Mouse (Mus musculus) intestine, embryonic 16.5 days (tissue): ENCODE measurements around the gene Gtf2e1. TPM values are rescaled to one million over a fixed set of nuclear protein-coding genes. Genes with fewer than 3 reads are reported as not detected.

Experiments
- ATAC-seq: fragments of 200-750 bp; cut with Nextera tagmentation; 2 replicates; pipeline ENCODE4 v1.8.0; 2017; ENCODE audit warnings: moderate TSS enrichment, moderate library complexity
- H3K27ac ChIP-seq: fragments of 300-500 bp; sonication (generic); 2 replicates; pipeline ENCODE4 v1.5.1; 2014; ENCODE audit warnings: mild to moderate bottlenecking, low read length
- H3K27me3 ChIP-seq: fragments of 300-500 bp; sonication (generic); replicated peaks from 2 replicates; pipeline ENCODE4 v1.6.1; 2014; ENCODE audit warnings: low read length, control low read depth, mixed read lengths; ENCODE audit not compliant: control insufficient read depth, insufficient read depth
- H3K36me3 ChIP-seq: fragments of 300-500 bp; sonication (generic); 2 replicates; pipeline ENCODE4 v1.6.1; 2014; ENCODE audit warnings: low read length, control low read depth; ENCODE audit not compliant: control insufficient read depth, insufficient read depth
- H3K4me1 ChIP-seq: fragments of 300-500 bp; sonication (generic); 2 replicates; pipeline ENCODE4 v1.6.1; 2014; ENCODE audit warnings: low read length, control low read depth, mixed read lengths; ENCODE audit not compliant: control insufficient read depth, insufficient read depth
- H3K4me2 ChIP-seq: fragments of 300-500 bp; sonication (generic); 2 replicates; pipeline ENCODE4 v1.6.1; 2014; ENCODE audit warnings: low read depth, low read length, control low read depth
- H3K4me3 ChIP-seq: fragments of 300-500 bp; sonication (generic); 2 replicates; pipeline ENCODE4 v1.5.1; 2014; ENCODE audit warnings: mild to moderate bottlenecking, low read length
- H3K9ac ChIP-seq: fragments of 300-500 bp; sonication (generic); 2 replicates; pipeline ENCODE4 v1.6.1; 2014; ENCODE audit warnings: low read depth, low read length
- H3K9me3 ChIP-seq: fragments of 300-500 bp; sonication (generic); 2 replicates; pipeline ENCODE4 v1.6.1; 2016; ENCODE audit warnings: low read length, control low read depth; ENCODE audit not compliant: control insufficient read depth
- WGBS: fragments of 180-500 bp; shearing (Covaris S2); extraction: QIAGEN DNeasy Blood & Tissue Kit; methylation state at CpG from one replicate; pipeline ENCODE4 v1.1.7; 2014; 5-methylcytosine and 5-hydroxymethylcytosine counted together
- polyA plus RNA-seq: library from polyadenylated mRNA; unstranded; fragments of >200 nt; fragmentation: Nextera tagmentation; extraction: Ambion mirVana; gene quantifications from 2 replicates; pipeline ENCODE4 v1.2.1, GENCODE M21; 2015

Gene Gtf2e1
- polyA plus RNA-seq, 1 experiment from 2014 or later = 16.4 TPM

DNA sequence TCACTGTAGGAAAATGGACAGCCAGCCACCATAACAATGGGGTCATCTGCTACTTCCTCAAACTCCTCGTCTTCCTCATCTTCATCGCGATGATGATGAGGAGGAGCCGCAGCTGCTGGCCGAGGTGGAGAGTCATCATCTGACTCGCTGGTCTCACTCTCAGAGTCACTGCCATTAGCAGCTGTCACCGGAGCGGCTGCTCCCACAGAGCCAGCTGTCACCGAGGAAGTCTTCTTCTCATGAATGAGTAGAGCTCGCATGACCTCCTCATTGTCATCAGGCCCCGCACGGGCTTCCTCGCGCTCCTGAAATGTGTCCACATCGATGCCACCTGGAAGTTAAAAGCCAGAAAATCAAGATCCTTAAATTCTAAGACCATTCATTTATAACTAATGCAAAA lies 28.1 kb downstream of the Gtf2e1 start:
- H3K9me3 ChIP-seq = no peaks in the 10 kb centered on the region
- H3K9ac ChIP-seq = no peak overlapping the region
- no peak overlapping the region for H3K27ac ChIP-seq
- no peak for ATAC-seq
- no peak overlapping the region for H3K4me2 ChIP-seq
- WGBS = 90% methylated on average over 15 of the region's 15 CpGs
- peaks cover 8% of the 10 kb centered on the region; the same call in 1 of the 2 replicates for H3K36me3 ChIP-seq
- no peaks in the 10 kb centered on the region for H3K4me1 ChIP-seq
- H3K4me3 ChIP-seq = no peak overlapping the region
- H3K27me3 ChIP-seq = no peaks in the 10 kb centered on the region

DNA sequence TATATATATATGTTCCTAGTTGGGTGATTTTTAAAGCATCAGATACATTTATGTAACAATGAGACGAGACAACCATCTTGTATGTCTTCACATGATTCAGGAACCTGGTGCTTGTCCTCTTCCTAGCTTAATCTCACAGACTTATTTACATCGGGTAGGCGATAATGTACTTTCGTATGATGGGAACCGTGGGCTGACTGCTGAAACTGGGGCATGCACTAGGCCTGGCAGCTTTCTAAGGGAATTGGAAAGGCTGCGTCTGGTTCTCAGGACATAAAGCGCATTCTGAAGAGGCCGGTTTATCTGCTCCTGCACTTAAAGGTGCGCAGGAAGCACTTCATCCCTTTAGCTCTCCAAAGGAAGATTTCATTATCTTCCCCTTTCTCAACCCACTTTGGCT lies 32.8 kb downstream of the Gtf2e1 start:
- H3K27ac ChIP-seq = no peak overlapping the region
- no peak overlapping the region for H3K4me2 ChIP-seq
- no peaks in the 10 kb centered on the region for H3K9me3 ChIP-seq
- H3K4me1 ChIP-seq = no peaks in the 10 kb centered on the region
- H3K9ac ChIP-seq = no peak overlapping the region
- no peak overlapping the region for H3K4me3 ChIP-seq
- H3K27me3 ChIP-seq = no peaks in the 10 kb centered on the region
- ATAC-seq = no peak
- WGBS = 75% methylated on average over 9 of the region's 9 CpGs
- peaks cover 8% of the 10 kb centered on the region; the same call in 1 of the 2 replicates for H3K36me3 ChIP-seq

DNA sequence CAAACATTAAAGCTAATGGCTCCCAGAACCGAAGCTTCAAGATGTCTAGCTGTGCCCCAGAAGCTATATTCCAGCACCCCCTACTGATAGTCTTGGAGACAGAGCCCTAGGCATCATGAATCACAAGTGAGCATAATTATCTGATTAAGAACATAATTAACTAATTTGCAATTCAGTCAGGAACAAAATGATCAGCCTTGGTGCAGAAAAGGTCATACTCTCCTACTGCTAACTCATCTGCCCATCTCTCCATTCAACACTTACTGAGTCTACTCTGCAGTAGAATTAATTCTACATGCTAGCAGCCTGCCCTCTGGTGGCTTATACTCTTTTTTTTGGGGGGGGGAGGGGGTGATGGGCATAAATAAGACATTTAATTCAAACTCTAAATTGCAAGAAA lies 35.1 kb downstream of the Gtf2e1 start:
- WGBS = 36% methylated on average over 1 of the region's 1 CpGs
- Histone ChIP-seq H3K4me3 (no peak overlapping the region), H3K4me2 (no peak overlapping the region), H3K27me3 (no peaks in the 10 kb centered on the region), H3K27ac (no peak overlapping the region), H3K9ac (no peak overlapping the region), H3K9me3 (no peaks in the 10 kb centered on the region), H3K4me1 (no peaks in the 10 kb centered on the region), H3K36me3 (no peaks in the 10 kb centered on the region)
- ATAC-seq = no peak

DNA sequence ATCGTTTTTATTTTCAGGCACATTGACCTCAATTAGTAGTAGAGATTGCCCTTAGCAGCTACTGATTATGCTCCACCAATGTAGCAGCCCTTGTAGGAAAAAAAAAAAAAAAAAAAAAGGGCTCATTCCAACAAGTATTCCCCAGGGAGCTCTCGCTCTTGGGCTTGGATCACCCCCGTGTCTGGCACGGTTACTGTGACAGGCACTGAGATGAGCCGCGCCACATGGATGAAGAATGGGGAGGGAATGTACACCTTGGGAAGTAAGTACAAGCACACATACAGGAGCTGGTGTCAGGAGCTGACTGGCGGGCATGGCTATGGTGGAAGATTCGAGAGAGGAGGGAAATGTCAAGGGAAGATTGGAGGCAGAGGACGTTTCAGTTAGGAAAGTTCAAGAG lies 41.0 kb downstream of the Gtf2e1 start:
- Histone ChIP-seq H3K4me1 (no peaks in the 10 kb centered on the region), H3K4me2 (no peak overlapping the region), H3K27me3 (no peaks in the 10 kb centered on the region), H3K9ac (no peak overlapping the region), H3K27ac (no peak overlapping the region), H3K36me3 (no peaks in the 10 kb centered on the region), H3K9me3 (no peaks in the 10 kb centered on the region), H3K4me3 (no peak overlapping the region)
- no peak for ATAC-seq
- 79% methylated on average over 9 of the region's 9 CpGs for WGBS

DNA sequence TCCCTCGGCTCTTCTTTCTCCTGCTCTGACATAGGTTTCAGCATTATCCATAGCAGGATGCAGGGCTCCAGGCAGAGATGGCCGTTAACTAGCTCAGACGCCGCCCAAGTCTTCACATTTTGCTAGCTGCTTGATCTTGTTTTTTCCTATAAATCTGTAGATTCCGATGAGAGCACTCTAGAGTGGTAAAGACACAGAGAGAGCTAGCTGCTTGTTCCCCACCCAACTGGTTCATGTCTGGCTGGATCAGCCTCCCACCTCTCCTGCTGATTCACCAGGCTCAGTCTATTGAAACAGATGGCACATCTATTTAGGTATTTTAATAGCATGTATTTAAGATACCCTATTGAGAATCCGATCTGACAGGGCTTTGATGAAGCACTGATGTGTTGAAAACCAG lies 44.6 kb downstream of the Gtf2e1 start:
- Histone ChIP-seq H3K4me1 (no peaks in the 10 kb centered on the region), H3K36me3 (no peaks in the 10 kb centered on the region), H3K4me2 (no peak overlapping the region), H3K27me3 (no peaks in the 10 kb centered on the region), H3K4me3 (no peak overlapping the region), H3K9ac (no peak overlapping the region), H3K9me3 (no peaks in the 10 kb centered on the region), H3K27ac (no peak overlapping the region)
- no peak for ATAC-seq
- 78% methylated on average over 6 of the region's 6 CpGs for WGBS

DNA sequence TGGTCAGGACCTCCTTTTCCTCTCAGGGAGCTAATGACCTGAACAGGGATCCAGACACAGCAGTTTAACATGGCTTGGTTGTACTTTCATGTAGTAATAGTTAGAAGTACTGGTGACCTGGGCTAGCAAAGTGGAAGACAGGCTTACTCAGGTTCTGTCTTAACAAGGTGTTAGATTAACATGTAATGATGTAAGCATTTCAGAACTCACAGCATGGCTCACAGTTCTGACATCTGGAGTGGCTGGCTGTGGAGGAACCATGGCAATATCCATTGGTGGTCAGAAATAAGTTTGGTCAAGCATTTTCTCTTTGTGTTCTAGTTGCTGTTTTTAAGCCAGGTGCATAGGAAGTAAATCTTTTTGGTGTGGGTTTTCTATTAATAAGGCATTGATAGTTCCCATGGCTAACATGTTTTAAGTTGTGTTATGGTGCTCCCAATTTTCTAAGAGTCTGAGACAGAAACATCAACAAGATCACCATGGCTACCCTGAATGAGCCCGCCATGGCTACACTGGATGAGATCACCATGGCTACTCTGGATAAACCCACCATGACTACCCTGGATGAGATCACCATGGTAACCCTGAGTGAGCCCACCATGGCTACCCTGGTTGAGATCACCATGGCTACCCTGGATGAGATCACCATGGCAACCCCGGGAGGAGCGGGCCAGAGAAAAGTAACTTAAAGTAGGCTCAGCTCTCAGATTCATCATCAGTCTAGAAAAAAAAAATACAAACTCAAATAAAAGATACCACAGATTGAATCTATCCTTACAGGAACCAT lies 52.6 kb downstream of the Gtf2e1 start:
- no peaks in the 10 kb centered on the region for H3K36me3 ChIP-seq

DNA sequence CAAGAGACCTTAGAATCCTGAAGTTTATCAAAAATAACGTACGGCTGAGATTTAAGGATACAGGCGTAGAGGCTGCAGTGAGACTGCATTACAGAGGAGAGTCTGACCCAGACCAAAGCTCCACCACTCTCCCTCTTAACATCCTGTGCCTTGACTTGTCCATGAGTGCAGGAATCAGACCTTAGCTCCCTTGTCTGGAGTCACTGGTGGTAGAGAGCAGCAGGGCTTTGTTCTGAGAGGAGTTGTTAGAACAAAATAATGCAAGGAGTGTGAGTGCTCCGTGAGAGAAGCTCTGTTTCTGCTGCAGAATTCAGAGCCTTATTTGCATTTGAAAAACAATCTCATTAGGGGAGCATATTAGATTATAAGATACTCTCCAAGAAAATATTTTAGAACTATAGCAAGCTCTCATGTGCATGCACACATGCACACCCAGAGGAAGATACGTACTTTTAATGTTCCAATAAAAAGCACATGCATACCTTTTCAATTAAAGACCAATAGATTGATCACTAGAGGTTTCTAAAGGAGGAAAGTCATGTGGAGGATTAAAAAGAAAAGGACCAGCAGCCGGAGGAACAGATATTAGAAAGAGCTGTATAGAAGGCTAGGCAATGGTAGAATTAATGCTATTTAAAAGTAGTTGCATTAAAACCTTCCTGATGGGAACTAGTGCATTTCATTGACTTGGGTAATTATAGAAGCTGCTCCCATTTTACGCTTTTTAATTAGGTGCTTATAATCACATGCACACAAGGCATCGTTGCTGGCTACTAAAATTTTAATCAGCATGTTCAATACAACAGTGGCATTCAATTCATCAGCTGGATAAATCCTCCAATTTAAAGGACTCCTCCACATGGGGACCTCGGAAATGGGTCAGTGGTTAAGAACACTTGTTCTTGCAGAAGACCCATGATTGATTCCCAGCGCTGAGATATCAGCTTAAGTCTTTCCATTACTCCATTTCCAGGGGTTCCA lies 61.0 kb downstream of the Gtf2e1 start:
- 78% methylated on average over 10 of the region's 10 CpGs for WGBS
- Histone ChIP-seq H3K9me3 (no peaks in the 10 kb centered on the region), H3K4me3 (no peak overlapping the region), H3K36me3 (no peaks in the 10 kb centered on the region), H3K27ac (no peak overlapping the region), H3K4me2 (no peak overlapping the region), H3K4me1 (no peaks in the 10 kb centered on the region), H3K27me3 (no peaks in the 10 kb centered on the region), H3K9ac (no peak overlapping the region)
- no peak for ATAC-seq

More for the DNA sequence above, 52.6 kb downstream of the Gtf2e1 start:
- WGBS = 67% methylated on average over 3 of the region's 3 CpGs
- Histone ChIP-seq H3K9ac (no peak overlapping the region), H3K27me3 (no peaks in the 10 kb centered on the region), H3K9me3 (no peaks in the 10 kb centered on the region), H3K4me2 (no peak overlapping the region), H3K4me3 (no peak overlapping the region), H3K27ac (no peak overlapping the region), H3K4me1 (no peaks in the 10 kb centered on the region)
- no peak for ATAC-seq

DNA sequence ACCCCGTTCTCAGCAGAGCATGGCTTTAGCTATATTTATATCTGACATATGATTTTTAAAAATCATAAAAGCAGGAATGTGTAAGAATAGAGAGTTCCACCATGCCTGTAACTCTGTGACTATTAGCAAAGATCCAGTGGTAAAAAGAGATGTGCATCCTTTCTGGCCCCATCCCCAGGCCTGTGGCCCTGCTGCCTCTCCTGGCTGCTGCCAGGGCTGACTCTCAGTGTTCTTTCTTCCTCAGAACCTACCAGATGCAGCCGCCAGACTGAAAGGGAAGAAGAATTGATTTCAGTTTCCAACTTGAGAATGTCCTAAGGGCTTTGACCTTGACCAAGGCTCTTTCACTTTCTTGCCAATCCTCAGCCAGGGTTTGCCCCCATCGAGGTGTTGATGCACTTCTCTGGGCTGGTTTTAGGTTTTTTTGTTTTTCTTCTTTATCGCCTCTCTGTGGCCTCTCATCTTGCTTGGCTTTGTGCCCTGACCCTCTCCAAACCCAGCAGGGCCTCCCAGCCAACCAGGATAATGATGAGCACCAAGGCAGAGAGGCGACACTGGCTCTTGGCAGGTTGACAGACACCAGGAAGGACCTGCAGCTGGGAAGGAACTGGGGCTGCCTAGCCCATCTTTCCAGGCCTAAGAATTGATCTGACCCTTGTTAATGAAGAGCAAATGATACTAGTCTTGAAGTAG lies 66.8 kb downstream of the Gtf2e1 start:
- H3K4me1 ChIP-seq = no peaks in the 10 kb centered on the region
- no peak overlapping the region for H3K9ac ChIP-seq
- no peaks in the 10 kb centered on the region for H3K36me3 ChIP-seq
- H3K9me3 ChIP-seq = no peaks in the 10 kb centered on the region
- no peak for ATAC-seq
- no peaks in the 10 kb centered on the region for H3K27me3 ChIP-seq
- WGBS = 48% methylated on average over 5 of the region's 5 CpGs
- no peak overlapping the region for H3K4me3 ChIP-seq
- no peak overlapping the region for H3K4me2 ChIP-seq
- no peak overlapping the region for H3K27ac ChIP-seq

DNA sequence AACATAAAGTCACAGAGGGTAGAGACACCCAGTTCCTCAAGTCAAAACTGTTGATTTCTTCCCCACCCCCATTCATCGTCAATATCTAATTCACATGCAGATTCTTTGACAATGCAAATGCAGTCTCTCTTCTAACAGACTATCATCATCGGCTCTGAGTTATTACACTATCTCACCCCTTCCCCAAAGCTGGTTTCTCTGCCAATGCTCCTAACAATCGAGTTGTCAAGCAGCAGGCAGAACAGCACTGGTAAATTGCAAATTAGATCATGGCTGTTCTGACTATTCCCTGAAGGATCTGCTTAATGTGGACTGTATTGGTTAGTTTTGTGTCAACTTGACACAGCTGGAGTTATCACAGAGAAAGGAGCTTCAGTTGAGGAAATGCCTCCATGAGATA lies 70.0 kb downstream of the Gtf2e1 start:
- 74% methylated on average over 3 of the region's 3 CpGs for WGBS
- Histone ChIP-seq H3K4me1 (no peaks in the 10 kb centered on the region), H3K9ac (no peak overlapping the region), H3K36me3 (no peaks in the 10 kb centered on the region), H3K4me3 (no peak overlapping the region), H3K9me3 (no peaks in the 10 kb centered on the region), H3K27ac (no peak overlapping the region), H3K27me3 (no peaks in the 10 kb centered on the region), H3K4me2 (no peak overlapping the region)
- ATAC-seq = no peak
